Mouse (Mus musculus) megakaryocyte, embryonic 14.5 days (primary cell): Measurements from ENCODE around the gene Gm9999. TPM values are rescaled to one million over a fixed set of nuclear protein-coding genes. Genes with fewer than 3 reads are reported as not detected.
"Not testable (repeated sequence)": the region's sequence is repeated elsewhere in the genome, so short reads cannot be mapped to it uniquely, and the experiment has no call there.

Experiments used
- H3K27me3 ChIP-seq: replicated peaks from 2 replicates; pipeline ENCODE3; 2012; ENCODE audit warnings: inconsistent platforms
- H3K36me3 ChIP-seq: replicated peaks from 2 replicates; pipeline ENCODE3; 2012; ENCODE audit warnings: low read length, inconsistent platforms, mixed read lengths
- H3K4me1 ChIP-seq: 2 replicates; pipeline ENCODE4 v1.6.1; 2012; ENCODE audit warnings: inconsistent platforms
- H3K4me3 ChIP-seq: replicated peaks from 2 replicates; pipeline ENCODE3; 2012; ENCODE audit warnings: moderate library complexity, mild to moderate bottlenecking, inconsistent platforms
- H3K9me3 ChIP-seq: 2 replicates; pipeline ENCODE4 v1.6.1; 2012; ENCODE audit warnings: inconsistent platforms
- FLI1 ChIP-seq: IDR thresholded peaks from 2 replicates; pipeline ENCODE4 v1.6.1; 2012; ENCODE audit warnings: low read length, inconsistent platforms, mixed read lengths
- GATA1 ChIP-seq: IDR thresholded peaks from 3 replicates; pipeline ENCODE4 v1.6.1; 2012; ENCODE audit warnings: mixed read lengths, low read length, inconsistent platforms, borderline replicate concordance
- polyA plus RNA-seq: library from polyadenylated mRNA; stranded (reverse); fragments of >175 nt; gene quantifications from 2 replicates; pipeline ENCODE4 v1.2.3, GENCODE M21; 2012; ENCODE audit warnings: low replicate concordance; ENCODE audit not compliant: insufficient read depth

Gm9999 gene
- polyA plus RNA-seq, 1 experiment, result not detected

- peaks cover 14% of the 10 kb centered on the region for H3K27me3 ChIP-seq
- no peak overlapping the region for H3K4me3 ChIP-seq
- peaks cover 27% of the 10 kb centered on the region for H3K4me1 ChIP-seq
- no peaks in the 10 kb centered on the region for H3K9me3 ChIP-seq
- no peaks in the 10 kb centered on the region for H3K36me3 ChIP-seq
- TF ChIP-seq GATA1 (no peak), FLI1 (no peak)
Measured at GRCm38 (mm10) chr7:47025429-47025828, 42.0 kb downstream of the Gm9999 start.

DNA sequence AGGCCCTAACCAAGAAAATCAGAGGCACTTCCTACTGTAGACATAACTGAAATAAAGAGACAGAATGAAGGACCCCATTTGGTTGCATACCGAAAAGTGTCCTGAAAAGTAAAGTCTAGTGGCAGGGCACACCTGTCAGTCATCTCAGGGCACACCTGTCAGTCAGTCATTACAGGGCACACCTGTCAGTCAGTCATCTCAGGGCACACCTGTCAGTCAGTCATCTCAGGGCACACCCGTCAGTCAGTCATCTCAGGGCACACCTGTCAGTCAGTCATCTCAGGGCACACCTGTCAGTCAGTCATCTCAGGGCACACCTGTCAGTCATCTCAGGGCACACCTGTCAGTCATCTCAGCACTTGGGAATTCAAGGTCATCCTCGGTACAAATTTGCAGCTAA, 43.5 kb downstream of the Gm9999 start:
- H3K27me3 ChIP-seq, H3K9me3 ChIP-seq, H3K4me3 ChIP-seq, H3K36me3 ChIP-seq: not testable (repeated sequence)
- H3K4me1 ChIP-seq, result peaks cover 36% of the 10 kb centered on the region

DNA sequence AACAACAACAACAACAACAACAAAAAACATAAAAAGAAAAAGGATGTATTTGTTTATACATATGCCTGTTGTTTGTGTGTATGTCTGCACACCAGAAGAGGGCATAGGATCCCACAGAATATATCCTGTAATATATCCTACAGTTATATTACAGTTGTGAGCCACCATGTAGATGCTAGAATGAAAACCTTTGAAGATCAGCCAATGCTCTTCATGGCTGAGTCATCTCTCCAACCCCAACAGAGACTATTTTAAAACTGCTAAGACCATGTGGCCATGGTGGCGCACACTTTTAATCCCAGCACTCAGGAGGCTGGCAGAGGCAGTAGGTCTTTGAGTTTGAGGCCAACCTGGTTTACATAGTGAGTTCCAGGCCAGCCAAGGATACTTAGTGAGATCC, 44.1 kb downstream of the Gm9999 start:
- no peak overlapping the region for H3K4me3 ChIP-seq
- H3K36me3 ChIP-seq, result no peaks in the 10 kb centered on the region
- H3K4me1 ChIP-seq, result peaks cover 30% of the 10 kb centered on the region
- no peaks in the 10 kb centered on the region for H3K9me3 ChIP-seq
- peaks cover 4% of the 10 kb centered on the region for H3K27me3 ChIP-seq
- TF ChIP-seq GATA1 (no peak), FLI1 (no peak)

DNA sequence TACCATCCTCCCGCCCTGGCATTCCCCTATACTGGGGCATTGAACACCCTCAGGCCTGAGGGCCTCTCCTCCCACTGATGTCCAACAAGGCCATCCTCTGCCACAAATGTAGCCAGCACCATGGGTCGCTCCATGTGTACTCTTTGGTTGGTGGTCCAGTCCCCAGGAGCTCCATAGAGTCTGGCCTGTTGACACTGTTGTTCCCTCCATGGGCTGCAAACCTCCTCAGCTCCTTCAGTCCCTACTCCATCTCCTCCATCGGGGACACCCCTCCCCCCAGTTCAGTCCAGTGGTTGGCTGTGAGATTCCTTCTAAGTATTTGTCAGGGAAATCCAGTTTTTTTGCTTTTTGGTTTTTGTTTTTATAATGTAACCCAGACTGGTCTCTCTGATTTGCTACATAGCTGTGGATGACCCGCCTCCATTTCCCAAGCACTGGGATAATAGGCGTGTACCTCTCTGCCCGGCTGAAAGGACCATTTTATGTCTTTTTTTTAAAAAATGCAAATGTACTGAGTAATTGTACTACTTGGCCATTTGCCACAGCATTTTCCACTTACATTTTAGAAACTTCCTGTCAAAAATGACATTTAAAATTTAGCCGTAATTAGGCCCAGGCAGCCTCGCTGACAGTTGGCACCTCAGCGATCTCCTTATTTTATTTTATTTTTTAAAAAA, 47.3 kb downstream of the Gm9999 start:
- no peaks in the 10 kb centered on the region for H3K36me3 ChIP-seq
- TF ChIP-seq GATA1 (no peak), FLI1 (no peak)
- no peaks in the 10 kb centered on the region for H3K9me3 ChIP-seq
- no peak overlapping the region for H3K4me3 ChIP-seq
- peaks cover 24% of the 10 kb centered on the region for H3K4me1 ChIP-seq
- H3K27me3 ChIP-seq, result peaks cover under 1% of the 10 kb centered on the region

DNA sequence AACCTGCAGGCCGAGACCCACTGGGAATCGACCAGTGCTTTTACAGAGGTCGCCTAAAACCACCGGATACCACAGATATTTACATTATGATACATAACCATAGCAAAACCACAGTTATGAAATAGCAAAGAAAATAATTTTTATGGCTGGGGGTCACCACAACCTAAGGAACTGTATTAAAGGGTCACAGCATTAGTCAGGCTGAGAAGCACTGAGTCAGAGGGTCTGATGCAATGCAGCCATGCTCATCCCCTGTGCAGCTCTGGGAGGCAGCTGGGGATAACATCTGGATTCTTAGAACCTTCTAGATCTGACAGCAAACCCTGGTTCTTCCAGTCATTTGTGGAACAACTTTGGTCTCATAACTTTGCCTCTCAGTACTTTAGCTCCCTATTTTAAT, 48.0 kb downstream of the Gm9999 start:
- H3K4me1 ChIP-seq, result peaks cover 24% of the 10 kb centered on the region
- no peak overlapping the region for H3K4me3 ChIP-seq
- H3K9me3 ChIP-seq, result no peaks in the 10 kb centered on the region
- H3K27me3 ChIP-seq, result no peaks in the 10 kb centered on the region
- TF ChIP-seq GATA1 (no peak), FLI1 (no peak)
- H3K36me3 ChIP-seq, result no peaks in the 10 kb centered on the region

DNA sequence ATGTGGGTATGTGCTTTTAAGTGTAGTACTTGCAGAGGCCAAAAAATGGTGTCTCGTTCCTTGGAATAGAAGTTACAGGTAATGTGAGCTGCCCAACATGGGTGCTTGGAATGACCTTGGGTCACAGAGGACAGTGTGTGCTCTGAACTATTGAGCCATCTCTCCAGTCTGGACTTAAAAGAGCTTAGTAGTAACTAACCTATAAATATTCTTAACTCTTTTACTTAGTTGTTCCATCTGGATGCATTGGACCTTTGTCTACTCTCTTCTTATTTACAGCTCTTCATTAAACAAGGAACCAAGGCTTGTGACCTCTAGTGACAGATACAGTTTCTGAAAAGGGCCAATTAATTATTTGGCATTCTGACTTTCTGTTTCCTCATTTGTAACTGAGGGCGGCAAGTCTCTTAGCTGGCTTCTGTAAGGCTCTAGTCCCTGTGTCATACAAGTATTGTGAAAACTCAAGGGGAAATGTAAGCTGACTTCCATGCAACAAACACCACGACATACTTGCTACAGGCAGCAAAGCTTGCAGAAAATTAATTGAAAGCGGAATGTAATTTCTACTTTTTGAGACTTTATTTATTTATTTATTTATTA, 51.5 kb downstream of the Gm9999 start:
- TF ChIP-seq GATA1 (no peak), FLI1 (no peak)
- H3K4me3 ChIP-seq, result no peak overlapping the region
- peaks cover 12% of the 10 kb centered on the region; the same call in 1 of the 2 replicates for H3K4me1 ChIP-seq
- no peaks in the 10 kb centered on the region for H3K36me3 ChIP-seq
- H3K27me3 ChIP-seq, result peaks cover 4% of the 10 kb centered on the region
- H3K9me3 ChIP-seq, result no peaks in the 10 kb centered on the region

DNA sequence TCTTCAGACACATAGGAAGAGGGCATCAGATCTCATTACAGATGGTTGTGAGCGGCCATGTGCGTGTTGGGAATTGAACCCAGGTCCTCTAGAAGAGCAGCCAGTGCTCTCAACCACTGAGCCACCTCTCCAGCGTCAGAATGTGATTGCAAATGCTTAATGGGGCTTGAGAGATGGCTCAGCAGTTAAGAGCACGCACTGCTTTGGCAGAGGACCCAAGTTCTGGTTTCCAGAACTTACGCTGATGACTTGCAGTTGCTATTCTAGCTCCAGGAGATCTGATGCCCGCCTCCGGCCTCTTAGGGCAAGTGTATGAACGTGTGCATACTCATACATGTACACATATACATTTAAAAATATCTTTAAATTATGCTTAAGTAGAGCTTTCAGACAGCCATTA, 52.0 kb downstream of the Gm9999 start:
- H3K27me3 ChIP-seq, result peaks cover 4% of the 10 kb centered on the region
- no peaks in the 10 kb centered on the region for H3K36me3 ChIP-seq
- TF ChIP-seq GATA1 (no peak), FLI1 (no peak)
- H3K4me3 ChIP-seq, result no peak overlapping the region
- peaks cover 11% of the 10 kb centered on the region; the same call in 1 of the 2 replicates for H3K4me1 ChIP-seq
- no peaks in the 10 kb centered on the region for H3K9me3 ChIP-seq

Other genes with a start within 250 kb of the Gm9999 start
- not detected in 2 replicates for gene Saa1, start 240.6 kb upstream of the Gm9999 start, polyA plus RNA-seq
- gene Saa2, start 231.8 kb upstream of the Gm9999 start, polyA plus RNA-seq, result not detected in 2 replicates
- gene Hps5, start 187.5 kb upstream of the Gm9999 start, polyA plus RNA-seq, result 0.49 and 1.0 TPM in 2 replicates
- gene Gtf2h1, start 187.5 kb upstream of the Gm9999 start, polyA plus RNA-seq, result 14.5 and 19.9 TPM in 2 replicates
- gene Ldha, start 142.1 kb upstream of the Gm9999 start, polyA plus RNA-seq, result 1,655 and 1,832 TPM in 2 replicates
- 0.35 TPM in 1 of 2 replicates, not detected in the other for gene Ldhc, start 122.4 kb upstream of the Gm9999 start, polyA plus RNA-seq
- 23.2 and 42.8 TPM in 2 replicates for gene Tsg101, start 63.6 kb upstream of the Gm9999 start, polyA plus RNA-seq
- gene Uevld, start 25.1 kb upstream of the Gm9999 start, polyA plus RNA-seq, result 0.04 TPM in 1 of 2 replicates, not detected in the other
- 3.1 and 5.2 TPM in 2 replicates for gene Spty2d1, start 24.8 kb downstream of the Gm9999 start, polyA plus RNA-seq
- gene Tmem86a, start 67.0 kb downstream of the Gm9999 start, polyA plus RNA-seq, result 6.3 and 26.3 TPM in 2 replicates
- not detected in 2 replicates for gene Ptpn5, start 150.1 kb downstream of the Gm9999 start, polyA plus RNA-seq
- not detected in 2 replicates for gene Mrgpra6, start 221.3 kb downstream of the Gm9999 start, polyA plus RNA-seq